Mouse (Mus musculus) small intestine, adult 2 months (tissue): Measurements from ENCODE around the gene Ppef2.

Experiments used
- CTCF ChIP-seq: fragments of 200-500 bp; IDR thresholded peaks from 2 replicates; pipeline ENCODE4 v1.5.1; 2012; ENCODE audit warnings: low read depth, mild to moderate bottlenecking, control low read depth, inconsistent platforms, low read length, moderate library complexity, mixed read lengths; ENCODE audit not compliant: insufficient replicate concordance, insufficient read length; ENCODE audit errors: extremely low read depth
- POLR2A ChIP-seq: fragments of 200-500 bp; IDR thresholded peaks from 2 replicates; pipeline ENCODE4 v1.6.1; 2012; ENCODE audit warnings: low read depth, mild to moderate bottlenecking, control low read depth, inconsistent platforms, low read length, moderate library complexity

DNA sequence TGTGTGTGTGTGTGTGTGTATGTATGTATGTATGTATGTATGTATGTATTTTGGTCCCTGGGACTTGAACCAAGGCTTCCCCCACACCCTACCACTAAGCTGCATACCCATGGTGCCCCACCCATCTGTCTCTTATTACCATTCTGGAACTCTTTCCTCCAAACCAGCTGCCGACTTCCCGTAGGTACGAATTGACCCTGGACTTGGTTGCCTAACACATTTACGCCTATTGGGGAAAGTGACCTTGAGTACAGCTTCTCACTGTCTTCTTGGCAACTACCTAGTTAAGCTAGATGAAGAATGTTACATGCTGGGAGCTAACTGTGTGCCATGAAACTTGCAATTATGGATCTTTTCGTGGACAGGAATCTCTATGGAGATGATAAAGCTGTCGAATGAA, 50.0 kb downstream of the Ppef2 start:
- no peak for TF ChIP-seq POLR2A
- TF ChIP-seq CTCF = no peak
